Comparison of ENCODE assay signal across 8 mouse cellular contexts in genomic region chr17:24212441-24213018, GRCm38 (mm10). TPM values are rescaled to one million over a fixed set of nuclear protein-coding genes. Genes with fewer than 3 reads are reported as not detected.
DNase-seq lines count a peak whose midpoint lies in the region; ATAC-seq and TF ChIP-seq lines count a peak whose summit lies in the region.

No protein-coding gene starts in this region.

- H3K4me3 ChIP-seq in heart, adult 2 months, result no peak overlapping the region
- peak overlapping the region; percentile 81 for H3K4me3 ChIP-seq in E14TG2a.4 (replicated peaks; ENCODE audit: low read length)
- H3K4me3 ChIP-seq in forebrain, embryonic 16.5 days (replicated peaks; ENCODE audit: low read length), result peak overlapping the region; percentile 69
- H3K4me3 ChIP-seq in liver, embryonic 14.5 days (ENCODE audit: insufficient read depth in 1 of 2, low read depth in 2 of 2, low read length in 2 of 2), result peak overlapping the region; percentile 46 to 47; a peak in 3 of 4 replicates

- peaks cover 11% of the 10 kb centered on the region for H3K4me1 ChIP-seq in heart, adult 2 months (ENCODE audit: control insufficient read depth, insufficient read depth, low read length)
- peaks cover 76% of the 10 kb centered on the region for H3K4me1 ChIP-seq in E14TG2a.4 (replicated peaks; ENCODE audit: low read depth, low read length)
- peaks cover 39% of the 10 kb centered on the region for H3K4me1 ChIP-seq in forebrain, embryonic 16.5 days (replicated peaks; ENCODE audit: control insufficient read depth, insufficient read depth, low read length)
- peaks cover 34 to 42% of the 10 kb centered on the region in 2 experiments for H3K4me1 ChIP-seq in liver, embryonic 14.5 days (replicated peaks; ENCODE audit: control insufficient read depth in 2 of 2, insufficient read depth in 2 of 2, low read length in 1 of 2)

- 0 out of 2 replicates have a peak, but pooled peaks have one; percentile 1 for TF ChIP-seq CTCF in heart, adult 2 months (IDR thresholded peaks at IDR 0.05)
- no peak; the same call in 1 of the 2 replicates for TF ChIP-seq CTCF in E14TG2a.4 (conservative IDR thresholded peaks at IDR 0.05; ENCODE audit: low read length)
- TF ChIP-seq CTCF in liver, embryonic 14.5 days (IDR thresholded peaks at IDR 0.05; ENCODE audit: low read depth), result peak; percentile 62

- H3K9ac ChIP-seq in heart, adult 2 months (ENCODE audit: low read depth, low read length), result no peak overlapping the region
- H3K9ac ChIP-seq in forebrain, embryonic 16.5 days (replicated peaks; ENCODE audit: low read depth, low read length), result no peak overlapping the region
- no peak overlapping the region; the same call in 1 of the 2 replicates for H3K9ac ChIP-seq in liver, embryonic 14.5 days (replicated peaks)

- peak overlapping the region; percentile 98 for H3K4me2 ChIP-seq in forebrain, embryonic 16.5 days (ENCODE audit: low read length)
- peak overlapping the region; percentile 73 for H3K4me2 ChIP-seq in liver, embryonic 14.5 days (ENCODE audit: low read depth)

- TF ChIP-seq POLR2A in heart, adult 2 months (IDR thresholded peaks at IDR 0.05; ENCODE audit: insufficient read depth, low read depth, low read length), result no peak

- no peaks in the 10 kb centered on the region for H3K79me2 ChIP-seq in heart, adult 2 months (replicated peaks; ENCODE audit: control insufficient read depth, insufficient read depth, low read length)

- H3K27me3 ChIP-seq in heart, adult 2 months (ENCODE audit: control insufficient read depth, insufficient read depth, low read length), result no peaks in the 10 kb centered on the region
- H3K27me3 ChIP-seq in E14TG2a.4 (ENCODE audit: insufficient read depth, low read length), result peaks cover 54% of the 10 kb centered on the region
- peaks cover 6% of the 10 kb centered on the region; the same call in 1 of the 2 replicates for H3K27me3 ChIP-seq in forebrain, embryonic 16.5 days (replicated peaks; ENCODE audit: control insufficient read depth, insufficient read depth, low read length)
- peaks cover 3% of the 10 kb centered on the region; the same call in 1 of the 2 replicates for H3K27me3 ChIP-seq in liver, embryonic 14.5 days (ENCODE audit: control insufficient read depth, insufficient read depth, low read length)

- ATAC-seq in forebrain, embryonic 16.5 days, result no peak
- no peak for ATAC-seq in liver, embryonic 14.5 days (ENCODE audit: insufficient read depth)
- no peak for ATAC-seq in cerebellum, adult (ENCODE audit: insufficient number of reproducible peaks, low FRiP score, low TSS enrichment)
- ATAC-seq in monocyte, adult 5-6 weeks (replicated peaks; ENCODE audit: insufficient number of reproducible peaks, low FRiP score, low TSS enrichment, poor library complexity, severe bottlenecking), result no peak

- H3K36me3 ChIP-seq in heart, adult 2 months (ENCODE audit: control insufficient read depth, insufficient read depth, low read length), result no peaks in the 10 kb centered on the region
- peaks cover 31% of the 10 kb centered on the region for H3K36me3 ChIP-seq in E14TG2a.4 (ENCODE audit: insufficient read depth, low read length)
- H3K36me3 ChIP-seq in forebrain, embryonic 16.5 days (ENCODE audit: control insufficient read depth, insufficient read depth), result 0 out of 2 replicates have a peak, but pooled peaks cover 5% of the 10 kb centered on the region
- peaks cover 27% of the 10 kb centered on the region for H3K36me3 ChIP-seq in liver, embryonic 14.5 days (replicated peaks; ENCODE audit: control insufficient read depth, insufficient read depth, low read depth)

- DNase-seq in heart, adult 2 months, result no peak
- no peak for DNase-seq in heart, postnatal 4 days
- no peak for DNase-seq in liver, embryonic 14.5 days (ENCODE audit: low read depth in 3 of 3, low spot score in 3 of 3)
- no peak for DNase-seq in embryo, embryonic 10 days (ENCODE audit: low spot score)

- no peaks in the 10 kb centered on the region for H3K9me3 ChIP-seq in E14TG2a.4 (ENCODE audit: low read length)
- no peaks in the 10 kb centered on the region for H3K9me3 ChIP-seq in forebrain, embryonic 16.5 days (ENCODE audit: control insufficient read depth, low read length)
- no peaks in the 10 kb centered on the region for H3K9me3 ChIP-seq in liver, embryonic 14.5 days (ENCODE audit: control insufficient read depth, low read length)

- intact Hi-C loops in heart, adult 2 months (cut with DNase I), result no loop called here

- no peak for TF ChIP-seq EP300 in heart, adult 2 months (IDR thresholded peaks at IDR 0.05; ENCODE audit: insufficient read depth, low read depth, low read length)
- TF ChIP-seq EP300 in liver, embryonic 14.5 days (IDR thresholded peaks at IDR 0.05; ENCODE audit: low read depth), result no peak

- H3K27ac ChIP-seq in heart, adult 2 months, result no peak overlapping the region
- H3K27ac ChIP-seq in forebrain, embryonic 16.5 days (ENCODE audit: low read length), result no peak overlapping the region
- H3K27ac ChIP-seq in liver, embryonic 14.5 days, result no peak overlapping the region

- 43% methylated on average over 5 of the region's 5 CpGs for WGBS in heart, adult 2 months
- WGBS in forebrain, embryonic 16.5 days, result 24% methylated on average over 5 of the region's 5 CpGs
- 29% methylated on average over 5 of the region's 5 CpGs for WGBS in liver, embryonic 14.5 days (ENCODE audit: insufficient replicate concordance)

RNA-seq across cellular contexts. Expression of gene Ntn3, which starts 3.2 kb away (rescaled TPM):
- total RNA-seq in heart, adult 2 months (2021), result 1 to 10 TPM in 1 of 2 experiments, under 1 TPM in 1; 0.97 to 1.0 TPM
- 0.64 and 1.1 TPM in 2 replicates for polyA plus RNA-seq in heart, adult 2 months (2012; rRNA removed)
- 1 to 10 TPM; 2.3 to 2.4 TPM for total RNA-seq in heart, postnatal 4 days (2021)
- 4.7 and 5.2 TPM in 2 replicates for polyA plus RNA-seq in forebrain, embryonic 16.5 days (2015; fragmentation: Nextera tagmentation; extraction: Ambion mirVana)
- 0.59 and 0.64 TPM in 2 replicates for polyA plus RNA-seq in liver, embryonic 14.5 days (2012; rRNA removed)
- 0.45 and 0.69 TPM in 2 replicates for polyA plus RNA-seq in liver, embryonic 14.5 days (2014; fragmentation: Nextera tagmentation; extraction: Ambion mirVana)
- total RNA-seq in monocyte, adult 5-6 weeks (2017), result not detected in 3 replicates

RNA-seq across cellular contexts. Expression of gene Tbc1d24, which starts 7.2 kb away (rescaled TPM):
- 10 to 100 TPM; 10.3 to 11.0 TPM for total RNA-seq in heart, adult 2 months (2021)
- 11.3 and 29.1 TPM in 2 replicates for polyA plus RNA-seq in heart, adult 2 months (2012; rRNA removed)
- 10 to 100 TPM in 1 of 2 experiments, 1 to 10 TPM in 1; 9.6 to 10.9 TPM for total RNA-seq in heart, postnatal 4 days (2021)
- 20.6 and 24.6 TPM in 2 replicates for polyA plus RNA-seq in forebrain, embryonic 16.5 days (2015; fragmentation: Nextera tagmentation; extraction: Ambion mirVana)
- 14.1 TPM in 2 replicates for polyA plus RNA-seq in liver, embryonic 14.5 days (2012; rRNA removed)
- 4.9 and 5.4 TPM in 2 replicates for polyA plus RNA-seq in liver, embryonic 14.5 days (2014; fragmentation: Nextera tagmentation; extraction: Ambion mirVana)
- 0.68 to 1.0 TPM (median 0.96 TPM) in 3 replicates for total RNA-seq in monocyte, adult 5-6 weeks (2017)

RNA-seq across cellular contexts. Expression of gene Tedc2, which starts 8.1 kb away (rescaled TPM):
- total RNA-seq in heart, adult 2 months (2021), result 1 to 10 TPM; 2.0 TPM
- polyA plus RNA-seq in heart, adult 2 months (2012; rRNA removed), result 3.8 and 5.2 TPM in 2 replicates
- 1 to 10 TPM; 4.2 to 5.1 TPM for total RNA-seq in heart, postnatal 4 days (2021)
- polyA plus RNA-seq in forebrain, embryonic 16.5 days (2015; fragmentation: Nextera tagmentation; extraction: Ambion mirVana), result 10.2 and 12.2 TPM in 2 replicates
- 18.3 and 21.1 TPM in 2 replicates for polyA plus RNA-seq in liver, embryonic 14.5 days (2012; rRNA removed)
- 7.7 and 7.9 TPM in 2 replicates for polyA plus RNA-seq in liver, embryonic 14.5 days (2014; fragmentation: Nextera tagmentation; extraction: Ambion mirVana)
- 2.9 to 6.6 TPM (median 3.1 TPM) in 3 replicates for total RNA-seq in monocyte, adult 5-6 weeks (2017)

RNA-seq across cellular contexts. Expression of gene Ccnf, which starts 38.8 kb away (rescaled TPM):
- total RNA-seq in heart, adult 2 months (2021), result under 1 TPM; 0.57 to 0.59 TPM
- 0.44 and 0.49 TPM in 2 replicates for polyA plus RNA-seq in heart, adult 2 months (2012; rRNA removed)
- total RNA-seq in heart, postnatal 4 days (2021), result 10 to 100 TPM; 18.1 to 20.1 TPM
- 26.0 and 32.0 TPM in 2 replicates for polyA plus RNA-seq in forebrain, embryonic 16.5 days (2015; fragmentation: Nextera tagmentation; extraction: Ambion mirVana)
- 34.0 and 36.9 TPM in 2 replicates for polyA plus RNA-seq in liver, embryonic 14.5 days (2012; rRNA removed)
- polyA plus RNA-seq in liver, embryonic 14.5 days (2014; fragmentation: Nextera tagmentation; extraction: Ambion mirVana), result 69.5 and 71.7 TPM in 2 replicates
- total RNA-seq in monocyte, adult 5-6 weeks (2017), result 1.6 to 4.6 TPM (median 2.0 TPM) in 3 replicates

RNA-seq across cellular contexts. Expression of gene Atp6v0c, which starts 43.0 kb away (rescaled TPM):
- total RNA-seq in heart, adult 2 months (2021), result 100 to 1,000 TPM; 219 to 255 TPM
- polyA plus RNA-seq in heart, adult 2 months (2012; rRNA removed), result 732 and 788 TPM in 2 replicates
- 100 to 1,000 TPM; 291 to 298 TPM for total RNA-seq in heart, postnatal 4 days (2021)
- 881 and 1,064 TPM in 2 replicates for polyA plus RNA-seq in forebrain, embryonic 16.5 days (2015; fragmentation: Nextera tagmentation; extraction: Ambion mirVana)
- 236 and 271 TPM in 2 replicates for polyA plus RNA-seq in liver, embryonic 14.5 days (2012; rRNA removed)
- polyA plus RNA-seq in liver, embryonic 14.5 days (2014; fragmentation: Nextera tagmentation; extraction: Ambion mirVana), result 326 and 346 TPM in 2 replicates
- total RNA-seq in monocyte, adult 5-6 weeks (2017), result 55.6 to 90.6 TPM (median 83.3 TPM) in 3 replicates
